Mouse (Mus musculus): ENCODE measurements at regions not wholly inside any gene's neighbourhood (a gene's known extent, or its start where the extent isn't known, plus 50 kb on each side); places are given as distances from the start of the nearest gene placed in this dataset.

DNA sequence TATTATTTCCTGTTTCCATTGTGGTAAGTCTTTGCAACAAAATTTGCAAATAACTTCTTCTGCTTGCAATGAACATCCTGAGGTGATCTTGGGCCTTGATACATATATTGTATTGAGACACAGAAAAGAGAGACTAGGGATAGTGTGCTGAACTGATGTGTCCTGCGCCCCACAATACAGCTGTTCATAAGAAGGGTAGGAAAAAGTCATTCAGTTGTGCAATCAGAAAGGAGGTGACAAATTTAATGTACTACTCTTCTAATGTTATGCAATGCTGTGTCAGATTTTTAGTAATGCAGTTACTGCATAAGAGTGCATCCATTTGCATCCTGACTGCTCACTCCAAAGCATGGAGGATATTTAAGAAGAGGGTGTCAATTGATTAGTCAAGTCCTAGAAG is 543.5 kb downstream of the Flrt2 start:
- H3K9ac ChIP-seq (replicated peaks), result no peak overlapping the region
- H3K27me3 ChIP-seq, result no peaks in the 10 kb centered on the region
- no peaks in the 10 kb centered on the region for H3K9me3 ChIP-seq
- no peaks in the 10 kb centered on the region for H3K36me3 ChIP-seq
- no peak for ATAC-seq
- H3K4me1 ChIP-seq (replicated peaks), result no peaks in the 10 kb centered on the region
- no peak overlapping the region for H3K4me2 ChIP-seq (replicated peaks)
- H3K4me3 ChIP-seq (replicated peaks), result no peak overlapping the region
- WGBS, result 97% methylated on average over 1 of the region's 1 CpGs
- no peak overlapping the region for H3K27ac ChIP-seq

DNA sequence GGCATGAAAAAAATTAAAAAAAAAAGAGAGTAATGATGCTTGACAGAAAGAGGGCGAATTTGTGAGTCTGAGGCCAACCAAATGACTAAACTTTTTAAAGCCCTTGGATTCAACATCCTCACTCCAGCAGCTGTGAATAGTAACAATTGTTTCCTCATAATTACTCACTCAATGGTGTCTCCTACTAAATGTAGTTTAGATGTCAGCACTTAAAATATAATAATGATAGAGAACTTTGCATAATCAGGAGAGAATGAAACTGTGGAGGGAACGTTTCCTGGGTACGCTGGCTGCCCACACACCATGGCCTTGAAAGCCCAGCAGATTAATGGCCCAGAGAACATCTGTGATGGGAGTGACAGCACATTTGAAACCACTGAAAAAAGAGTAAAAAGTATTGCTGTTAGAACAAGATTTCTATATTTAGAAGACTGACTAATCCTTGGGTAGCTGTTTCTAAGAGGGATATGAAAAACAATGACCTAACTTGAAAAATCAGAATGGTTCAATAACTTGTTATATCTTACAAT is 544.0 kb downstream of the Flrt2 start:
- no peak for ATAC-seq
- Histone ChIP-seq H3K4me3 (replicated peaks) (no peak overlapping the region), H3K9me3 (no peaks in the 10 kb centered on the region), H3K4me1 (replicated peaks) (no peaks in the 10 kb centered on the region), H3K4me2 (replicated peaks) (no peak overlapping the region), H3K27ac (no peak overlapping the region), H3K9ac (replicated peaks) (no peak overlapping the region), H3K27me3 (no peaks in the 10 kb centered on the region), H3K36me3 (no peaks in the 10 kb centered on the region)
- WGBS, result 70% methylated on average over 3 of the region's 3 CpGs

DNA sequence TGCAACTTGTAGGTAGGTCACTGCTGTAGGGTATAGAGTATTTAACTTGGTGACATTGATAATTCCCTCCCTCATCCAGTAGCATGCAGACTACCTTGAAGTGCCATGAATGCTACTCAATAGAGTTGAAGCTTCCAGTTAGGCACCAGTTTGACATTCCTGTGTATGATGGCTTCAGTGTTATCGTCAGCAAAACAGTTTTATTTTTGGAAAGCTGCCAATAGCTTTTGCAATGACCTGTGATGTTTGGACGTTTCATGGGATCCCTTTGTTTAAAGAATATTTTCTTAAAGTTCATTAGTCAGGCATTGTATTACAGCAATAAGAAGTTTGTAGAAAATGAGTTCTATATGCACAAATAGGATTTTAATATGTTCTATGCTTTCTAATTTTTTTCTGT is 547.6 kb downstream of the Flrt2 start:
- WGBS, result 78% methylated on average over 2 of the region's 2 CpGs
- H3K4me3 ChIP-seq (replicated peaks), result no peak overlapping the region
- H3K9ac ChIP-seq (replicated peaks), result no peak overlapping the region
- no peaks in the 10 kb centered on the region for H3K4me1 ChIP-seq (replicated peaks)
- H3K27ac ChIP-seq, result no peak overlapping the region
- H3K36me3 ChIP-seq, result no peaks in the 10 kb centered on the region
- H3K9me3 ChIP-seq, result no peaks in the 10 kb centered on the region
- no peaks in the 10 kb centered on the region for H3K27me3 ChIP-seq
- no peak for ATAC-seq
- H3K4me2 ChIP-seq (replicated peaks), result no peak overlapping the region

DNA sequence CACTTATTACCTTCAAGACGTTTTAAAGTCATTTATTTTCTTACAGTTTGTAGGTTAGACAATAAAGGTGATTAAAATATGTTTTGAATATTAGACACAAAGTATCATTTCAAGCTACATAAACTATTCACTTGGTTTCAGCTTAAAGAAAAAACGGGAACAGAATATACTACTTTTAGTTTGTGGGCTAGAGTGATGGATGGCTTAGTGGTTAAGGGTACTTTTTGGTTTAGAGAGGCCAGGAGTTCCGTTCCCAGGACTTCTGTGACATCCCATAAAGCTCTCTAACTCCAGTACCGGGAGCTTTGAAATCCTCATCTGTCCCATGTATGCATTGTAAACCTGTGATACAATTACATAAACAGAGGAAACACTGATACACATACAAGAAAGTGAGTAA is 570.0 kb downstream of the Flrt2 start:
- H3K27me3 ChIP-seq, result no peaks in the 10 kb centered on the region
- H3K9me3 ChIP-seq, result no peaks in the 10 kb centered on the region
- 70% methylated on average over 4 of the region's 4 CpGs for WGBS
- no peak overlapping the region for H3K9ac ChIP-seq (replicated peaks)
- ATAC-seq, result no peak
- no peak overlapping the region for H3K27ac ChIP-seq
- H3K4me1 ChIP-seq (replicated peaks), result no peaks in the 10 kb centered on the region
- no peaks in the 10 kb centered on the region for H3K36me3 ChIP-seq
- no peak overlapping the region for H3K4me3 ChIP-seq (replicated peaks)
- H3K4me2 ChIP-seq (replicated peaks), result no peak overlapping the region

DNA sequence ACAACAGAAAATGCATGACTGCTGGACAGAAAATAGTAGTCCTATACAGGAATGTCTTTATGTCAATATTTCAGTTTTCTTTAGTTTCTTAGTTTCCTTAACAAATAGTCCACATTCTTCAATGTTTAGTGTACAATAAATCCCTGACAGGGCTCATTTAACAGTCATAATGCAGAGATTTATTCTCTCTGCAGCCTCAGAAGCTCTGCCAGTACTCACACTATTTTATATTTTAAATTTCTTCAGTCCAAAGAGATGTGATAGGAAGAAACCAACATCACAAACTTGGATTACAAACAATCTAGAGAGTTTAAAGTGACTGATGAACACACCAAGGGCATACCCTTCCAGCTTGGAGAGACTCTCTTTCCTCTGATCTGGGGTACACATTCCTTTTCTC is 583.9 kb downstream of the Flrt2 start:
- Histone ChIP-seq H3K4me2 (replicated peaks) (no peak overlapping the region), H3K27me3 (no peaks in the 10 kb centered on the region), H3K9me3 (no peaks in the 10 kb centered on the region), H3K9ac (replicated peaks) (no peak overlapping the region), H3K4me1 (replicated peaks) (no peaks in the 10 kb centered on the region), H3K27ac (no peak overlapping the region), H3K4me3 (replicated peaks) (no peak overlapping the region), H3K36me3 (no peaks in the 10 kb centered on the region)
- ATAC-seq, result no peak

DNA sequence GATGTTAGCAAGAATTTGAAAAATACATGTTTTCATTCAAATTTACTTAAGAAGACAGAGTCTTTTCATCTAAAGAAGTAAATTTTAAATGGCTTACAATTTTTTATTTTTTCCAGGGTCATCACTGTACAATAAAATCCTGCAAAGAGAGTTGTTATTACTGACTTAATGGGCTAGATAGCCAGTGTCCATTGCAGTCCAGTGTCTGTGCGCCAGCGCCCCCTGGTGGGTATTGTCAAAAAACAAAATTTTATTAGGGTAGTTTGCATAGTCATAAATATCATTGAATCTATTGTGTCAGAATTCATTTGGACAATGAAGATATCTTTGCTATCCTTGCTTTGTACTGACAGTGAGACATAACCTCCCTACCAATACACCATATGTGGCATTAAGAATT is 619.1 kb downstream of the Flrt2 start:
- H3K9ac ChIP-seq (replicated peaks), result no peak overlapping the region
- ATAC-seq, result no peak
- H3K27ac ChIP-seq, result no peak overlapping the region
- H3K4me2 ChIP-seq (replicated peaks), result no peak overlapping the region
- no peaks in the 10 kb centered on the region for H3K4me1 ChIP-seq (replicated peaks)
- H3K27me3 ChIP-seq, result no peaks in the 10 kb centered on the region
- no peaks in the 10 kb centered on the region for H3K9me3 ChIP-seq
- WGBS, result 2% methylated on average over 2 of the region's 2 CpGs
- no peak overlapping the region for H3K4me3 ChIP-seq (replicated peaks)
- no peaks in the 10 kb centered on the region for H3K36me3 ChIP-seq

DNA sequence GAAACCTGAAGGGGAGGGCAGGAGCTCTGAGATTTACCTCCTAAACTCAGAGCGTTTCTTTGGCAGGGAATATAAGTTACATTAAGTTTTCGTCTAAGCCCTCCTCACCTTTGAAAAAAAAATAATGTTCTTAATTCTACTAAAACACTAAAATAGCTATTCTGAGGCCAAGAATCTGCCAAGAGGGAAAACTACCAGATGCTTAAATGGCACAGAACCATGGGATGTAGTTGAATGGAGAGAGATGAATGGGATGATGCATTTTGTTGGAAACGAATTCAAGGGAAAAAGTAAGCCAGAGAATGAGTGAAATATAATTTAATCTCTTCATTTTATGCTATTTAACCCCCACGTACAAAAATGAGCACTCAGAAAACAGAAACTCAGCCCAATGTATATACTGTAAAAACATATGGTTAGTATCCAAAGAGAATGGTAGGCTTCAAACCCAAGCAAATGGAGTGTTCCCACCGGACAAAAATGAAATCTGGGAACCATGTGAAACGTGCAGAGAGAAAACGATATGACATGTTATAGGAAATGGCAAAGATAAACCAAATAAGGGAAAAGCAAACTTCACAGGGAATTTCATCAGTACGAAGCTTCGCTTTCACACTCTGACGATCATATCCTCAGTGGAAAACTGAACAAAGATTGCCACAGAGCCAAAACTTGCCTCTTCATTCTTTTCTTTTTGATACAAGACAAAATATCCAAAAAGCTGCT is 631.2 kb downstream of the Flrt2 start:
- H3K9ac ChIP-seq (replicated peaks), result no peak overlapping the region
- 89% methylated on average over 10 of the region's 10 CpGs for WGBS
- no peak overlapping the region for H3K4me3 ChIP-seq (replicated peaks)
- 0 out of 2 replicates have a peak, but pooled peaks cover 2% of the 10 kb centered on the region for H3K4me1 ChIP-seq (replicated peaks)
- no peak overlapping the region for H3K27ac ChIP-seq
- no peak for ATAC-seq
- no peaks in the 10 kb centered on the region for H3K9me3 ChIP-seq
- no peak overlapping the region for H3K4me2 ChIP-seq (replicated peaks)
- no peaks in the 10 kb centered on the region for H3K36me3 ChIP-seq
- H3K27me3 ChIP-seq, result no peaks in the 10 kb centered on the region

DNA sequence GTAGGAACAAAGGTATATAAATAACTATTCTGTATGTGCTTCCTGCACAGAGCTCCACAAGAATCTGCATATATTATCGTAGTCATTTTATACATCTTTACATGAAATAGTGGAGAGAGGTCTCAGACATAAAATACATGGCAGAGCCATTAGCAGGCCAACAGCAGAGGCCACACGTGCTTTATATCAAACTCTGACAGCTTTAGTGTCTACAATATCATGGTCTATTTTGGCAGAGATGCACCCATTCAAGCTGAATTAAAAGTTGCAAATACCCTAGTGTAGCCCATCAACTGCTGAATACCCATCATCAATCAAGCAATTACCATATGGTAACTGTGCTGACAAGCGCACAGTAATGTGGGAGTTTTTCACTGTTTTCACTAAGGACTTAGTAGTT is 659.1 kb downstream of the Flrt2 start:
- H3K9me3 ChIP-seq, result no peaks in the 10 kb centered on the region
- H3K9ac ChIP-seq (replicated peaks), result no peak overlapping the region
- H3K4me2 ChIP-seq (replicated peaks), result no peak overlapping the region
- H3K4me1 ChIP-seq (replicated peaks), result no peaks in the 10 kb centered on the region
- ATAC-seq, result no peak
- no peaks in the 10 kb centered on the region for H3K36me3 ChIP-seq
- WGBS, result 81% methylated on average over 3 of the region's 3 CpGs
- no peaks in the 10 kb centered on the region for H3K27me3 ChIP-seq
- no peak overlapping the region for H3K27ac ChIP-seq
- no peak overlapping the region for H3K4me3 ChIP-seq (replicated peaks)

DNA sequence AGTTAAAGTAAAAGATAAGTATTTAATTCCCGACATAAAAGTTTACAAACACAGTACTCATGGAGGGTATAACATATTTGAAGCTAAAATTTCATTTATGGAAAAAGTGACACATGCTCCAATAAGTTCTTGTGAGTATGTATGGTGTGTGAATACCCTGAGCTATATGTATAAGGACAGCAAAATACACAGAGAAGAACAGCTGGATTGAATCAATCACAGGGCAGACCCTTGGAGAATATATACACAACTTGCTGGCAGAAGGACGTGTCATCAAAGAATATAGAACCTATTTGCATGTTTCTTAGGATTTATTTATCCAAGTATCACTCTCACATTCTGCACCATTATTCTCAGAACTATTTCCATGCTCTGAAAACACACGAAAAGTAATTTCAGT is 686.9 kb downstream of the Flrt2 start:
- Histone ChIP-seq H3K4me1 (replicated peaks) (no peaks in the 10 kb centered on the region), H3K4me3 (replicated peaks) (no peak overlapping the region), H3K9me3 (no peaks in the 10 kb centered on the region), H3K36me3 (no peaks in the 10 kb centered on the region), H3K4me2 (replicated peaks) (no peak overlapping the region), H3K27ac (no peak overlapping the region), H3K9ac (replicated peaks) (no peak overlapping the region), H3K27me3 (no peaks in the 10 kb centered on the region)
- 71% methylated on average over 3 of the region's 3 CpGs for WGBS
- ATAC-seq, result no peak

DNA sequence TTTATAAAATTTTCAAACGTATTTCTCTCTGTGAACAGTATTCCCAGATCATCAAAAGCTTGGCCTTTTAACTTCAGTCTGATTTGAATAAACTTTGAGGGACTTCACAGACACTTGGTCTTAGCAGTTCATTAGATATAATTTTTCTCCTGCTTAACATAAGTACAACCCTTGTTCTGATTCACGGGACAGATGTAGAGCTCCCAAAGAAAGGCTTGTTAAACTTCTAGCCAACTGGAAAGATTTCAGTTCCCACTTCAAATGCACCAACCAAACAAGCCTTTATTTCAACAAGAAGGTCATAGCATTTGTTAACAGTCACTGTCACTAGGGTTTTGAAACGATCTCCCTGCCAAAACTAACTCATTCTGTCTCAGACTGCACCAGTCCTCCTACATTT is 727.1 kb downstream of the Flrt2 start:
- no peak overlapping the region for H3K9ac ChIP-seq (replicated peaks)
- ATAC-seq, result no peak
- H3K27ac ChIP-seq, result no peak overlapping the region
- H3K36me3 ChIP-seq, result no peaks in the 10 kb centered on the region
- WGBS, result 72% methylated on average over 3 of the region's 3 CpGs
- H3K4me3 ChIP-seq (replicated peaks), result no peak overlapping the region
- no peak overlapping the region for H3K4me2 ChIP-seq (replicated peaks)
- H3K4me1 ChIP-seq (replicated peaks), result no peaks in the 10 kb centered on the region
- no peaks in the 10 kb centered on the region for H3K27me3 ChIP-seq
- no peaks in the 10 kb centered on the region for H3K9me3 ChIP-seq

DNA sequence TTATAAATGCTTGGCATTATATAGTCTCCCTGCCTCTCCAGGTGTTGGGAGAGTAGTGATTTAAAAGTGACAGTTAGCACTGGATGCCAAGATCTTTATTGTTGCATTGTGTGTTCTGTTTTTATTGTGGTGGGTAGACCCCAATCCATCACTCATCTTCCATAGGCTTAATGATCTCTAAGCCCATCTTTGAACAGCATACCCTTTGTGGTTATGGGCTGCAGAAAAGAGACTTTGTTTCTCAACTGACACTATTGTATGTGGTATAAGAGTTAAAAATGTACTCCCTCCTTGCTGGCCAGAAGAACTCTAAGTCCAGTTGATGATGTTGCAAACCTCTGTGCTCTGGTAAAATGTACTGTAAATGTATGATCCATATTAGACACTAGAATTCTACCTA is 727.5 kb downstream of the Flrt2 start:
- Histone ChIP-seq H3K4me1 (replicated peaks) (no peaks in the 10 kb centered on the region), H3K36me3 (no peaks in the 10 kb centered on the region), H3K4me2 (replicated peaks) (no peak overlapping the region), H3K9ac (replicated peaks) (no peak overlapping the region), H3K27ac (no peak overlapping the region), H3K4me3 (replicated peaks) (no peak overlapping the region), H3K27me3 (no peaks in the 10 kb centered on the region), H3K9me3 (no peaks in the 10 kb centered on the region)
- no peak for ATAC-seq

DNA sequence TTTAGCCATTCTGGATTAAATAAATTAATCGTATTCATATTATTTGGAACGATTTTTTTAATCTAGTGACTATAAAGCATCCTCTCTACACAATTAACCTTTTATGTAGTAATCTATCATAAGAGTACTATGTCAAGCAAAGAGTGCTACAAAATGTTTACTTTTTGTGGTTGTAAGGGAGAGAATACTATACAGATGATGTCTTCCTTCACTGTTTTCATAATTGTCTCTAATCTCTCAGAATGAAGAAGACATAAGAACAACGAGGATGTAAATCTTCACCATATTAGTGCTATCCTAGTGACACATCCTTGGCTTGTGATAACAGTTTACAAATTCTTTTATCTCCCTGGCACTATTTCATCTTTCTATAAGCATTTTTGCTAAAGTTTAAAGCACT is 735.6 kb downstream of the Flrt2 start:
- H3K4me1 ChIP-seq (replicated peaks), result no peaks in the 10 kb centered on the region
- no peak overlapping the region for H3K9ac ChIP-seq (replicated peaks)
- H3K27ac ChIP-seq, result no peak overlapping the region
- WGBS, result 87% methylated on average over 3 of the region's 3 CpGs
- no peaks in the 10 kb centered on the region for H3K9me3 ChIP-seq
- H3K27me3 ChIP-seq, result no peaks in the 10 kb centered on the region
- no peak for ATAC-seq
- no peak overlapping the region for H3K4me2 ChIP-seq (replicated peaks)
- no peak overlapping the region for H3K4me3 ChIP-seq (replicated peaks)
- H3K36me3 ChIP-seq, result no peaks in the 10 kb centered on the region

DNA sequence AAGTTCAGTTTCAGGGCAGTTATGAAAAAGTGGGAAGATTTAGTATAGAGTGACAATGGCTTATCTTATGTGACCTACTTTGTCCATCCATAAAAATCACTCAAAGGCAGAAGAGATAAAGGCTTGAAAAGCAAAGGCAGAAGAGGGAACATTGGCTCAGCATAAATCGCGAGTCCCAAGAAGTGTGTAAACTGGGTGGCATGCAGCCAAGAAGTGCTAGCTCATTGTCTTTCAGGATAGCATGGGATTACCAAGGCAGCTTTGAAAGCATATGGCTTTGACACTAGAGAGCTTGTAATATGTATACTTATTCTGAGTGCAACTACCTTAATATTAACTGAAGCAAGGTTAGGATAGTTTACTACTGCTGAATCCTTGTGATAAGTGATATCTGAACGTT is 750.5 kb downstream of the Flrt2 start:
- 82% methylated on average over 3 of the region's 3 CpGs for WGBS
- no peak overlapping the region for H3K4me3 ChIP-seq (replicated peaks)
- no peak for ATAC-seq
- no peaks in the 10 kb centered on the region for H3K4me1 ChIP-seq (replicated peaks)
- H3K36me3 ChIP-seq, result no peaks in the 10 kb centered on the region
- no peak overlapping the region for H3K4me2 ChIP-seq (replicated peaks)
- H3K9me3 ChIP-seq, result no peaks in the 10 kb centered on the region
- H3K9ac ChIP-seq (replicated peaks), result no peak overlapping the region
- H3K27ac ChIP-seq, result no peak overlapping the region
- no peaks in the 10 kb centered on the region for H3K27me3 ChIP-seq

Data from midbrain, embryonic 13.5 days (tissue).